Mouse (Mus musculus) layer of hippocampus, adult 9-10 months (tissue): ENCODE results near the gene Ascl3.

Experiments used
- DNase-seq: peaks from one replicate; pipeline ENCODE4 v3.0.0; 2022; ENCODE audit warnings: low spot score

The Ascl3 gene

GRCm38 (mm10) chr7:109731626-109732025 lies at the start of gene Ascl3:
Gene Ascl3 (minus strand): TSS chr7:109731726.
- DNase-seq: no peak

- DNase-seq: no peak
These were observed 49.6 kb upstream of the Ascl3 start for GRCm38 (mm10) chr7:109781087-109781469.

- no peak for DNase-seq
These were observed 40.7 kb upstream of the Ascl3 start for GRCm38 (mm10) chr7:109772251-109772650.

- DNase-seq: no peak
These were observed 37.3 kb upstream of the Ascl3 start for GRCm38 (mm10) chr7:109768699-109769383.

GRCm38 (mm10) chr7:109767575-109768350 lies 36.2 kb upstream of the Ascl3 start:
- no peak for DNase-seq

- no peak for DNase-seq
These were observed 32.5 kb upstream of the Ascl3 start for GRCm38 (mm10) chr7:109764009-109764408.

- no peak for DNase-seq
These were observed 24.8 kb upstream of the Ascl3 start for GRCm38 (mm10) chr7:109756291-109756690.

- DNase-seq: no peak
These were observed 22.5 kb upstream of the Ascl3 start for GRCm38 (mm10) chr7:109754034-109754433.

- DNase-seq: no peak
These were observed 20.7 kb upstream of the Ascl3 start, which contains the start of gene Tmem9b for GRCm38 (mm10) chr7:109752008-109752925. Gene Tmem9b (minus strand): TSS chr7:109752875.

GRCm38 (mm10) chr7:109751427-109752007 lies 20.0 kb upstream of the Ascl3 start:
- DNase-seq: no peak

GRCm38 (mm10) chr7:109747747-109748146 lies 16.2 kb upstream of the Ascl3 start:
- DNase-seq: no peak

GRCm38 (mm10) chr7:109741703-109742102 lies 10.2 kb upstream of the Ascl3 start:
- DNase-seq: no peak

GRCm38 (mm10) chr7:109741060-109741459 lies 9.5 kb upstream of the Ascl3 start:
- no peak for DNase-seq

- DNase-seq: no peak
These were observed 8.4 kb upstream of the Ascl3 start for GRCm38 (mm10) chr7:109739822-109740370.

GRCm38 (mm10) chr7:109734806-109735205 lies 3.3 kb upstream of the Ascl3 start:
- no peak for DNase-seq

- DNase-seq: no peak
These were observed 7.8 kb downstream of the Ascl3 start, which contains the start of gene BC051019 for GRCm38 (mm10) chr7:109723697-109724096. Gene BC051019 (minus strand): TSS chr7:109723850.

- DNase-seq: no peak
These were observed 8.4 kb downstream of the Ascl3 start for GRCm38 (mm10) chr7:109723114-109723513.

GRCm38 (mm10) chr7:109722618-109723017 lies 8.9 kb downstream of the Ascl3 start:
- DNase-seq: no peak

GRCm38 (mm10) chr7:109719286-109719685 lies 12.2 kb downstream of the Ascl3 start:
- no peak for DNase-seq

- DNase-seq: no peak
These were observed 18.0 kb downstream of the Ascl3 start for GRCm38 (mm10) chr7:109713434-109713982.

- no peak for DNase-seq
These were observed 19.3 kb downstream of the Ascl3 start for GRCm38 (mm10) chr7:109712198-109712597.
